Mouse (Mus musculus) testis, adult 2 months (tissue): ENCODE measurements around the gene Olfm3. TPM values are rescaled to one million over a fixed set of nuclear protein-coding genes. Genes with fewer than 3 reads are reported as not detected.

Source experiments
- H3K27ac ChIP-seq: fragments of 200-500 bp; 2 replicates; pipeline ENCODE4 v1.5.1; 2012; ENCODE audit warnings: low read depth, low read length; ENCODE audit not compliant: control insufficient read depth, insufficient read depth
- H3K27me3 ChIP-seq: fragments of 200-500 bp; 2 replicates; pipeline ENCODE4 v1.6.1; 2012; ENCODE audit warnings: mild to moderate bottlenecking, low read length, moderate library complexity; ENCODE audit not compliant: control insufficient read depth, insufficient read depth
- H3K36me3 ChIP-seq: fragments of 200-500 bp; 2 replicates; pipeline ENCODE4 v1.6.1; 2012; ENCODE audit warnings: mild to moderate bottlenecking, low read length; ENCODE audit not compliant: control insufficient read depth, insufficient read depth
- H3K4me1 ChIP-seq: fragments of 200-500 bp; 2 replicates; pipeline ENCODE4 v1.6.1; 2012; ENCODE audit warnings: low read length; ENCODE audit not compliant: control insufficient read depth, insufficient read depth
- H3K4me3 ChIP-seq: fragments of 200-500 bp; 2 replicates; pipeline ENCODE4 v1.5.1; 2012; ENCODE audit warnings: low read depth, mild to moderate bottlenecking, low read length, moderate library complexity, mixed read lengths; ENCODE audit not compliant: control insufficient read depth
- CTCF ChIP-seq: fragments of 200-500 bp; IDR thresholded peaks from 2 replicates; pipeline ENCODE4 v1.5.1; 2012; ENCODE audit warnings: low read depth, mild to moderate bottlenecking, inconsistent platforms, low read length, moderate library complexity; ENCODE audit not compliant: control insufficient read depth, insufficient read depth, insufficient replicate concordance
- POLR2A ChIP-seq: fragments of 200-500 bp; IDR thresholded peaks from 2 replicates; pipeline ENCODE4 v1.6.1; 2012; ENCODE audit warnings: low read depth, mild to moderate bottlenecking, inconsistent platforms, low read length, moderate library complexity; ENCODE audit not compliant: control insufficient read depth
- polyA plus RNA-seq: library from polyadenylated mRNA; depleted of rRNA; stranded (reverse); fragments of >200 nt; gene quantifications from 2 replicates; pipeline ENCODE4 v1.2.3, GENCODE M21; 2012

Gene Olfm3
- polyA plus RNA-seq, 1 experiment, result not detected

- Histone ChIP-seq H3K27me3 (no peaks in the 10 kb centered on the region), H3K4me1 (no peaks in the 10 kb centered on the region), H3K27ac (no peak overlapping the region), H3K36me3 (no peaks in the 10 kb centered on the region), H3K4me3 (no peak overlapping the region)
- no peak for TF ChIP-seq CTCF
Observed at GRCm38 (mm10) chr3:115080428-115081181, 176.7 kb downstream of the Olfm3 start.

- no peak overlapping the region for H3K27ac ChIP-seq
- H3K4me1 ChIP-seq, result no peaks in the 10 kb centered on the region
- TF ChIP-seq POLR2A (no peak), CTCF (no peak)
- H3K4me3 ChIP-seq, result no peak overlapping the region
- H3K36me3 ChIP-seq, result no peaks in the 10 kb centered on the region
- H3K27me3 ChIP-seq, result no peaks in the 10 kb centered on the region
Observed at GRCm38 (mm10) chr3:115081371-115081770, 177.5 kb downstream of the Olfm3 start.

- Histone ChIP-seq H3K4me3 (no peak overlapping the region), H3K27me3 (no peaks in the 10 kb centered on the region), H3K36me3 (no peaks in the 10 kb centered on the region), H3K4me1 (no peaks in the 10 kb centered on the region), H3K27ac (no peak overlapping the region)
- no peak for TF ChIP-seq CTCF
- TF ChIP-seq POLR2A, result no peak
Observed at GRCm38 (mm10) chr3:115082947-115083346, 179.1 kb downstream of the Olfm3 start.

- no peaks in the 10 kb centered on the region for H3K4me1 ChIP-seq
- no peak for TF ChIP-seq POLR2A
- no peak for TF ChIP-seq CTCF
- H3K27me3 ChIP-seq, result no peaks in the 10 kb centered on the region
- no peak overlapping the region for H3K4me3 ChIP-seq
- H3K27ac ChIP-seq, result no peak overlapping the region
- no peaks in the 10 kb centered on the region for H3K36me3 ChIP-seq
Observed at GRCm38 (mm10) chr3:115088281-115088680, 184.4 kb downstream of the Olfm3 start.

- H3K4me1 ChIP-seq, result no peaks in the 10 kb centered on the region
- H3K27me3 ChIP-seq, result no peaks in the 10 kb centered on the region
- no peaks in the 10 kb centered on the region for H3K36me3 ChIP-seq
- H3K4me3 ChIP-seq, result no peak overlapping the region
- TF ChIP-seq CTCF (no peak), POLR2A (no peak)
- no peak overlapping the region for H3K27ac ChIP-seq
Observed at GRCm38 (mm10) chr3:115090670-115091069, 186.8 kb downstream of the Olfm3 start.

GRCm38 (mm10) chr3:115095496-115095895 is 191.6 kb downstream of the Olfm3 start:
- no peak for TF ChIP-seq CTCF
- TF ChIP-seq POLR2A, result no peak
- Histone ChIP-seq H3K4me1 (no peaks in the 10 kb centered on the region), H3K27me3 (no peaks in the 10 kb centered on the region), H3K36me3 (no peaks in the 10 kb centered on the region), H3K27ac (no peak overlapping the region), H3K4me3 (no peak overlapping the region)

GRCm38 (mm10) chr3:115099590-115099989 is 195.7 kb downstream of the Olfm3 start:
- Histone ChIP-seq H3K27ac (no peak overlapping the region), H3K4me1 (no peaks in the 10 kb centered on the region), H3K27me3 (no peaks in the 10 kb centered on the region), H3K4me3 (no peak overlapping the region), H3K36me3 (no peaks in the 10 kb centered on the region)
- TF ChIP-seq CTCF (no peak), POLR2A (no peak)
